Mouse (Mus musculus) stomach, embryonic 16.5 days (tissue): ENCODE measurements around the gene Tmed5. TPM values are rescaled to one million over a fixed set of nuclear protein-coding genes. Genes with fewer than 3 reads are reported as not detected.
A peak's percentile ranks its signal among the peaks of the same experiment; 100 is the strongest.

Experiments
- ATAC-seq: fragments of 200-750 bp; cut with Nextera tagmentation; 2 replicates; pipeline ENCODE4 v1.8.0; 2017; ENCODE audit warnings: moderate number of reproducible peaks, moderate TSS enrichment; ENCODE audit not compliant: insufficient read depth, low FRiP score
- H3K27ac ChIP-seq: fragments of 300-500 bp; sonication (generic); 2 replicates; pipeline ENCODE4 v1.5.1; 2014; ENCODE audit warnings: low read length
- H3K27me3 ChIP-seq: fragments of 300-500 bp; sonication (generic); 2 replicates; pipeline ENCODE4 v1.6.1; 2014; ENCODE audit warnings: low read length, control low read depth, mixed read lengths; ENCODE audit not compliant: control insufficient read depth, insufficient read depth
- H3K36me3 ChIP-seq: fragments of 300-500 bp; sonication (generic); 2 replicates; pipeline ENCODE4 v1.6.1; 2014; ENCODE audit warnings: low read length; ENCODE audit not compliant: control insufficient read depth, insufficient read depth
- H3K4me1 ChIP-seq: fragments of 300-500 bp; sonication (generic); 2 replicates; pipeline ENCODE4 v1.6.1; 2014; ENCODE audit warnings: low read length, control low read depth, mixed read lengths; ENCODE audit not compliant: control insufficient read depth, insufficient read depth
- H3K4me2 ChIP-seq: fragments of 300-500 bp; sonication (generic); 2 replicates; pipeline ENCODE4 v1.6.1; 2014; ENCODE audit warnings: low read depth, low read length, mixed read lengths
- H3K4me3 ChIP-seq: fragments of 300-500 bp; sonication (generic); replicated peaks from 2 replicates; pipeline ENCODE4 v1.5.1; 2014; ENCODE audit warnings: mild to moderate bottlenecking, low read length
- H3K9ac ChIP-seq: fragments of 300-500 bp; sonication (generic); 2 replicates; pipeline ENCODE4 v1.6.1; 2014; ENCODE audit warnings: low read length
- H3K9me3 ChIP-seq: fragments of 300-500 bp; sonication (generic); replicated peaks from 2 replicates; pipeline ENCODE4 v1.6.1; 2016; ENCODE audit warnings: low read length, control low read depth; ENCODE audit not compliant: control insufficient read depth
- WGBS: fragments of 180-500 bp; shearing (Covaris S2); extraction: QIAGEN DNeasy Blood & Tissue Kit; methylation state at CpG from one replicate; pipeline ENCODE4 v1.1.7; 2014; 5-methylcytosine and 5-hydroxymethylcytosine counted together
- polyA plus RNA-seq: library from polyadenylated mRNA; unstranded; fragments of >200 nt; fragmentation: Nextera tagmentation; extraction: Ambion mirVana; gene quantifications from 2 replicates; pipeline ENCODE4 v1.2.1, GENCODE M21; 2015

The Tmed5 gene
- polyA plus RNA-seq, 1 experiment from 2014 or later, result 43.7 TPM

GRCm38 (mm10) chr5:108065465-108066411 is 66.7 kb downstream of the Tmed5 start, which contains the start of gene Mtf2:
Gene Mtf2 (plus strand): TSS chr5:108065674.
- no peaks in the 10 kb centered on the region for H3K9me3 ChIP-seq
- peak within 1 kb of the TSS; percentile 99 for H3K9ac ChIP-seq
- H3K27me3 ChIP-seq, result no peaks in the 10 kb centered on the region
- H3K4me2 ChIP-seq, result peak within 1 kb of the TSS; percentile 75
- under 1% methylated on average over 59 of the region's 59 CpGs for WGBS
- H3K4me1 ChIP-seq, result peaks cover 3% of the 10 kb centered on the region; the same call in 1 of the 2 replicates
- H3K36me3 ChIP-seq, result peaks cover 11% of the 10 kb centered on the region
- ATAC-seq, result peak; percentile 97
- H3K27ac ChIP-seq, result peak within 1 kb of the TSS; percentile 93
- H3K4me3 ChIP-seq, result peak within 1 kb of the TSS; percentile 99

GRCm38 (mm10) chr5:108060413-108060812 is 72.0 kb downstream of the Tmed5 start:
- Histone ChIP-seq H3K27me3 (no peaks in the 10 kb centered on the region), H3K4me3 (no peak overlapping the region), H3K4me2 (no peak overlapping the region), H3K9ac (no peak overlapping the region), H3K27ac (no peak overlapping the region), H3K36me3 (no peaks in the 10 kb centered on the region), H3K9me3 (no peaks in the 10 kb centered on the region), H3K4me1 (no peaks in the 10 kb centered on the region)
- WGBS, result 90% methylated on average over 9 of the region's 9 CpGs
- no peak for ATAC-seq

Other genes with a start within 250 kb of the Tmed5 start
- gene Rpl5, start 232.1 kb downstream of the Tmed5 start, polyA plus RNA-seq, result 60.0 and 63.3 TPM in 2 replicates
- 30.0 and 32.1 TPM in 2 replicates for gene Fam69a, start 145.5 kb downstream of the Tmed5 start, polyA plus RNA-seq
- gene Mtf2, start 66.9 kb downstream of the Tmed5 start, polyA plus RNA-seq, result 55.4 and 57.0 TPM in 2 replicates
- 7.2 and 9.2 TPM in 2 replicates for gene Ccdc18, start 255 bp upstream of the Tmed5 start, polyA plus RNA-seq
- 43.3 and 43.9 TPM in 2 replicates for gene Dr1, start 136.3 kb upstream of the Tmed5 start, polyA plus RNA-seq
- gene Pigg, start 180.0 kb upstream of the Tmed5 start, polyA plus RNA-seq, result 8.0 and 8.8 TPM in 2 replicates
- 0.12 TPM in 1 of 2 replicates, not detected in the other for gene Gm42517, start 235.3 kb upstream of the Tmed5 start, polyA plus RNA-seq